11 mouse cellular contexts compared by ENCODE assay signal in genomic region chr17:87983313-87983712, GRCm38 (mm10).
"Had no signal": no experiment of that assay in that cellular context is flagged by ENCODE, and none has a peak within 500 bp of the region (broad histone marks: within the 10 kb centered on the region; RNA-seq: fewer than 3 reads in every experiment).

No protein-coding gene starts in this region.

- ATAC-seq: hindbrain, postnatal 0 days; midbrain, embryonic 13.5 days had no signal

- H3K4me1 ChIP-seq: hindbrain, embryonic 13.5 days had no signal

- H3K27ac ChIP-seq: hindbrain, embryonic 13.5 days; hindbrain, postnatal 0 days; midbrain, embryonic 13.5 days; stomach, embryonic 15.5 days had no signal

- H3K27me3 ChIP-seq: hindbrain, embryonic 13.5 days; midbrain, embryonic 13.5 days; stomach, embryonic 15.5 days had no signal

- DNase-seq: kidney, adult 18-20 months; kidney, postnatal 10 days; liver; lung, postnatal 14 days; right cerebral cortex, postnatal 14 days; thymus, adult 2 months; thymus, postnatal 25 days had no signal

- H3K4me3 ChIP-seq: hindbrain, embryonic 13.5 days; midbrain, embryonic 13.5 days; stomach, embryonic 15.5 days had no signal

- H3K9me3 ChIP-seq: hindbrain, embryonic 13.5 days; midbrain, embryonic 13.5 days; stomach, embryonic 15.5 days had no signal

- H3K9ac ChIP-seq: hindbrain, embryonic 13.5 days; midbrain, embryonic 13.5 days; stomach, embryonic 15.5 days had no signal

- H3K4me2 ChIP-seq: hindbrain, embryonic 13.5 days; midbrain, embryonic 13.5 days; stomach, embryonic 15.5 days had no signal
